Mouse (Mus musculus) spleen, adult 2 months (tissue): Measurements from ENCODE around the gene Casq2. TPM values are rescaled to one million over a fixed set of nuclear protein-coding genes. Genes with fewer than 3 reads are reported as not detected.

ENCODE experiments used
- DNase-seq, 2 experiments: peaks; one replicate each; pipeline versions ENCODE4 v3.0.0 to v3.0.0-alpha.2; 2012 to 2021; ENCODE audit warnings: low spot score in 2 of 2, low read depth in 1 of 2
- H3K27ac ChIP-seq: fragments of 200-500 bp; 2 replicates; pipeline ENCODE4 v1.5.1; 2012; ENCODE audit warnings: low read length, inconsistent platforms; ENCODE audit not compliant: insufficient read depth
- H3K27me3 ChIP-seq: fragments of 200-500 bp; 2 replicates; pipeline ENCODE4 v1.6.1; 2012; ENCODE audit warnings: mild to moderate bottlenecking, moderate library complexity, low read length, inconsistent platforms; ENCODE audit not compliant: control insufficient read depth, insufficient read depth
- H3K36me3 ChIP-seq: fragments of 200-500 bp; 2 replicates; pipeline ENCODE4 v1.6.1; 2012; ENCODE audit warnings: mild to moderate bottlenecking, low read length, inconsistent platforms; ENCODE audit not compliant: control insufficient read depth, insufficient read depth
- H3K4me1 ChIP-seq: fragments of 200-500 bp; 2 replicates; pipeline ENCODE4 v1.6.1; 2011; ENCODE audit warnings: inconsistent platforms; ENCODE audit not compliant: control insufficient read depth, insufficient read depth, insufficient read length
- H3K4me3 ChIP-seq: fragments of 200-500 bp; 2 replicates; pipeline ENCODE4 v1.5.1; 2011; ENCODE audit warnings: mild to moderate bottlenecking, inconsistent platforms; ENCODE audit not compliant: insufficient read depth, insufficient read length; ENCODE audit errors: extremely low read depth
- CTCF ChIP-seq: fragments of 200-500 bp; IDR thresholded peaks from 2 replicates; pipeline ENCODE4 v1.5.1; 2011; ENCODE audit warnings: mild to moderate bottlenecking, inconsistent platforms; ENCODE audit not compliant: insufficient read depth, insufficient read length, insufficient replicate concordance; ENCODE audit errors: extremely low read depth
- POLR2A ChIP-seq: fragments of 200-500 bp; IDR thresholded peaks from 2 replicates; pipeline ENCODE4 v1.6.1; 2011; ENCODE audit warnings: low read depth, low read length, inconsistent platforms
- WGBS: fragments of 180-500 bp; shearing (Covaris S2); methylation state at CpG from one replicate; pipeline ENCODE4 v1.1.7; 2018; 5-methylcytosine and 5-hydroxymethylcytosine counted together
- polyA plus RNA-seq: library from polyadenylated mRNA; depleted of rRNA; stranded (reverse); fragments of >200 nt; gene quantifications from 2 replicates; pipeline ENCODE4 v1.2.3, GENCODE M21; 2012

Casq2 gene
- polyA plus RNA-seq, 1 experiment, result 0.21 TPM

DNA sequence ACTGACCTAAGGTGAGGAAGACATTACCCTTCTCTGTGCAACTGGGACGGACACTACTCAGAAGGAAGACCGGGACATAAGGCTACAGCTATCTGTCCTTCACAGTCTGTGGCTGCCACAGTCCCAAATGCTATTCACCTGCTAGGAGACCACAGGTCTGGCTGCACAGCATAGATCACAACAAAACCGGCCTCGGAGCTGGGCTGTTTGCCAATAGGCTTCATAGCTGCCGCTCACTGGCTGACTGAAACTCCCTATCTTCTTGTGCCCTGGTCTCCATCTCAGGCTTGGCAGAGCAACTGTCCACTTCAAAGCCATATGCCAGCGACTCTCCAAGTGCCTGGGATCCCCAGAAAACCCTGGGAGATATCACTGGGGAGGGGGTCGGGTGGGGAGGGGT lies 94.5 kb downstream of the Casq2 start:
- H3K4me1 ChIP-seq, result no peaks in the 10 kb centered on the region
- WGBS, result 79% methylated on average over 7 of the region's 7 CpGs
- DNase-seq, result no peak
- no peak overlapping the region for H3K27ac ChIP-seq
- no peaks in the 10 kb centered on the region for H3K36me3 ChIP-seq
- TF ChIP-seq POLR2A, result no peak
- TF ChIP-seq CTCF, result no peak
- no peak overlapping the region for H3K4me3 ChIP-seq
- H3K27me3 ChIP-seq, result no peaks in the 10 kb centered on the region

DNA sequence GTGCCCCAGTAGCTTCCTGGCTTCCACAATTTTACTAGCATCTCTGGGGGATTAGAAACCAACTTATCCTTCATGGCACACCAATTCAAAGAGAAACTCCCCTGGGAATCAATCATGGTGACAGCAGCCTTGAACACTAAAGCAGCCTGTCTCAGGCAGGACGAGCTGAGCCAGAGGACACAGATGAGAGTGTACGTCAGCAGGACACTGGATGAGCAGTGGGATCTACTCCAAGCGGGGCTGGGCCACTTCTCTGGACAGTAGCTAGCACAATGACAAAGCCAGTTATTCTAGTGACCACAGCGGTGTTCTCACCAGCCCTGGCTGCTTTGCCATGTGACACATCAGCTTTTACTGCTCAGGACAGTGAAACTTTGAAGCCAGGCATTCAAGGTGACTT lies 95.0 kb downstream of the Casq2 start:
- no peak overlapping the region for H3K4me3 ChIP-seq
- DNase-seq, result no peak
- 92% methylated on average over 4 of the region's 4 CpGs for WGBS
- H3K36me3 ChIP-seq, result no peaks in the 10 kb centered on the region
- no peak overlapping the region for H3K27ac ChIP-seq
- H3K27me3 ChIP-seq, result no peaks in the 10 kb centered on the region
- TF ChIP-seq CTCF (no peak), POLR2A (no peak)
- H3K4me1 ChIP-seq, result no peaks in the 10 kb centered on the region

DNA sequence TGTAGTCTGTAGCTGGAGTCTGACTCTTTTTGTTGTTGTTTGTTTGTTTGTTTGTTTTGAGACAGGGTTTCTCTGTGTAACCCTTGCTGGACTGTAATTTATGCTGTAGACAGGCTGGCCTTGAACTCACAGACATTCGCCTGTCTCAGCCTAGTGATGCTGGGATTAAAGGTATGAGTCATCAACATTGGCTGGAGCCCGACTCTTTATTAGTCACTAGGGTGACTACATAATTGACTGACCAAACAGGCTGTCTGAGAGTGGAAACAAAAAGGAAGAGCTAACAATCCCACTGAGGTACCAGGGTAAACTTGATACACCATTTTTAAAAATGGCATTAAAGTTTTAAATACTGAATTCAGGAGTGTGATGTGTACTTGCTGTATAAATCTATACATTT lies 96.4 kb downstream of the Casq2 start:
- DNase-seq, result no peak
- Histone ChIP-seq H3K27me3 (no peaks in the 10 kb centered on the region), H3K27ac (no peak overlapping the region), H3K4me3 (no peak overlapping the region), H3K36me3 (no peaks in the 10 kb centered on the region), H3K4me1 (no peaks in the 10 kb centered on the region)
- 82% methylated on average over 2 of the region's 2 CpGs for WGBS
- no peak for TF ChIP-seq CTCF
- TF ChIP-seq POLR2A, result no peak

DNA sequence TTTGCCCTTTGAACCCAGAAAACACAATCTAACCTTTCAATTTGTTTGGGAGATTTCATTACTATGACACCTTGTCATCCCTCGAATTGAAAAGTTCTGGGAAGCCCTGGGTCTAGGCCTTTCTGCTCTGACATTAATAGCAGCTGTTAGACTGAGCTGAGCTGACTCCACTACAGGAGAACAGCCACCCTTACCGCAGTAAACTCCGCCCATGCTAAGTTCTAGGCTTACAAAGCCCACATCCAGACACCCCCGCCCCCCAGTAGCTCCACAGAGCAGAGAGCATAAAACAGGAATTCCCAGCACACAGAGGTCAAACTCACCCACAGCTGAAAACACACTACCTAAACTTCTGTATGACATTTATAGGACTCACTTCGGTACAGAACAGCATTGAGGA lies 98.5 kb downstream of the Casq2 start:
- Histone ChIP-seq H3K4me1 (no peaks in the 10 kb centered on the region), H3K36me3 (no peaks in the 10 kb centered on the region), H3K27ac (no peak overlapping the region), H3K4me3 (no peak overlapping the region), H3K27me3 (no peaks in the 10 kb centered on the region)
- WGBS, result 83% methylated on average over 5 of the region's 5 CpGs
- no peak for DNase-seq
- TF ChIP-seq CTCF (no peak), POLR2A (no peak)

DNA sequence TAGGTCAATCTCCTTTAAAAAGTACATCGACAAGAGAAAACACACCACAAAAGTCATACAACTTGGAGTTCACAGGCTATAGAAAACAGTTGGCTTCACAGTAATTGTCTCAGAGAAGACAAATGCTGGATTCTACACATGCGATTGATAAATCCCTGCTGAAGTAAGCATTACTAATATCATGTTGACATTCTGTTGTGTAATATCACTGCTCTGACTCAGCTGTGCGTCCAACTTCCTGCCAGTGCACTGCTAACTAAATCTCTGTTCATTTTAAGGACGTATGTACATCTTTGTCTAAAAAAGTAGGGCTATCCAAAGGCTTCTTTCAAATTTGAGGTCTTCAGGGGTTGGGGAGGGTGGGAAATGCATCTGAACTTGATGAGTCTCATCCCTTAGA lies 101.2 kb downstream of the Casq2 start:
- TF ChIP-seq CTCF, result no peak
- TF ChIP-seq POLR2A, result no peak
- Histone ChIP-seq H3K4me1 (no peaks in the 10 kb centered on the region), H3K4me3 (no peak overlapping the region), H3K36me3 (no peaks in the 10 kb centered on the region), H3K27ac (no peak overlapping the region), H3K27me3 (no peaks in the 10 kb centered on the region)
- WGBS, result 84% methylated on average over 4 of the region's 4 CpGs
- no peak for DNase-seq

DNA sequence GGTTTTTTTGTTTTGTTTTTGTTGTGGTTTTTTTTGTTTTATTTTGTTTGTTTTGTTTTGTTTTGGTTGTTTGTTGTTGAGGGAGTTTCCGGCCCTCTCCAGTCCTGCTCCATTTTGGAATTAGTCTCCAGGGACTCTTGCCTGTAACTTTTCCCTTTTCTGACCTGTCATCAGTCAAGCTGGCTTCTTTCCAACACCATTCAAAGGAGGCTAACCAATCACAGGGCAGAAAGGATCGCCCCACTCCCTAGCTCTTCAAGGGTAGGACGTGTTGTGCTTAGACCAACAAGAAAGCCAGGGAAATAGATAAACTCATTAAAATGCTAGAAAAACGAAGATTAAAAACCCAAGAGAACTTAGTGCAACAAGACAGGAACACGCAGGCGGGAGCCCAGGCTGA lies 102.8 kb downstream of the Casq2 start:
- DNase-seq, result no peak
- 84% methylated on average over 6 of the region's 6 CpGs for WGBS
- TF ChIP-seq CTCF (no peak), POLR2A (no peak)
- H3K4me1 ChIP-seq, result no peaks in the 10 kb centered on the region
- no peak overlapping the region for H3K4me3 ChIP-seq
- H3K36me3 ChIP-seq, result no peaks in the 10 kb centered on the region
- no peaks in the 10 kb centered on the region for H3K27me3 ChIP-seq
- H3K27ac ChIP-seq, result no peak overlapping the region

DNA sequence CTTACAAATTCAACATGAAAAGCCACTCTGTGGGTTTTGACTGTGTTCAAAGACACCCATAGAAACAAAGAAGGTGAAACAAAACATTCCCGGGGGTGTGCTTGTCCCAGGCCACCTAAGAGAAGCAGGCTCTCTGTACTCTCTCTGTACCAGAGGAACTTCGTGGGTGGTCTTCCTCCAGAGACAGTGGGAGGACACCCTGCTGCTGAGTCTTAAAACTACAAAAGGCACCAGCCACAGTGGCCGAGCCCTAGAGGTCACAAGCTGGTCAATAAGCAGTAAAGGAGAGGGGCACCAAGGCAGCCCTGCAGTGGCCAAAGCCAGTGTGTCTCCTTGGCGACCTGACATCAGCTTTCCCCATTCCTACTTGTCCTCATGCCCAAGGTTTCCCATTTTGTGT lies 103.8 kb downstream of the Casq2 start:
- Histone ChIP-seq H3K4me1 (no peaks in the 10 kb centered on the region), H3K27me3 (no peaks in the 10 kb centered on the region), H3K4me3 (no peak overlapping the region), H3K36me3 (no peaks in the 10 kb centered on the region), H3K27ac (no peak overlapping the region)
- 81% methylated on average over 4 of the region's 4 CpGs for WGBS
- TF ChIP-seq POLR2A (no peak), CTCF (no peak)
- no peak for DNase-seq

DNA sequence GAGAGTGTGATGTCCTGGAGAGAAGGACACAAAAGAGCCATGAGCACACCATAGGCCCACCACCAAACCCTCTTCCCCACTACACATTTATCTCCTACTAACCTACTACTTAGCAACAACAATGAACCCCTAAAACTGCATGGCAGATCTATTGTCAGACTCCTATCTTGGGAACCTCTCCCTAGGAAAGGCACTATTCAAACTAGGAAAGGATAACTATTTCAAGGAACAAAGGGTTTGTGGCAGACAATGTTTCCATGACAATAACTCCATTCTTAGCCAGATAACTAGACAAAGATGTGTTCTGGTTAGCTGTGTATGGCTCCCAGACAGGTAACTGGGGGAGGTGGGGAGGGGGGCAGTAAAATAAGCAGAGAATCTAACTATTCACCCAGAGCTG lies 104.4 kb downstream of the Casq2 start:
- TF ChIP-seq CTCF (no peak), POLR2A (no peak)
- Histone ChIP-seq H3K4me3 (no peak overlapping the region), H3K4me1 (no peaks in the 10 kb centered on the region), H3K36me3 (no peaks in the 10 kb centered on the region), H3K27me3 (no peaks in the 10 kb centered on the region), H3K27ac (no peak overlapping the region)
- no peak for DNase-seq
